Mouse (Mus musculus) thymus, adult 2 months (tissue): ENCODE data around the gene Wiz.

ENCODE experiments used
- CTCF ChIP-seq: fragments of 200-500 bp; IDR thresholded peaks from 2 replicates; pipeline ENCODE4 v1.5.1; 2012; ENCODE audit warnings: mild to moderate bottlenecking, control low read depth, low read length, moderate library complexity, borderline replicate concordance; ENCODE audit not compliant: control insufficient read depth, poor library complexity, insufficient read depth; ENCODE audit errors: extremely low read depth
- POLR2A ChIP-seq: fragments of 200-500 bp; IDR thresholded peaks from 2 replicates; pipeline ENCODE4 v1.6.1; 2012; ENCODE audit warnings: mild to moderate bottlenecking, low read length, control low read depth, moderate library complexity; ENCODE audit not compliant: control insufficient read depth, poor library complexity, insufficient read depth; ENCODE audit errors: extremely low read depth

DNA sequence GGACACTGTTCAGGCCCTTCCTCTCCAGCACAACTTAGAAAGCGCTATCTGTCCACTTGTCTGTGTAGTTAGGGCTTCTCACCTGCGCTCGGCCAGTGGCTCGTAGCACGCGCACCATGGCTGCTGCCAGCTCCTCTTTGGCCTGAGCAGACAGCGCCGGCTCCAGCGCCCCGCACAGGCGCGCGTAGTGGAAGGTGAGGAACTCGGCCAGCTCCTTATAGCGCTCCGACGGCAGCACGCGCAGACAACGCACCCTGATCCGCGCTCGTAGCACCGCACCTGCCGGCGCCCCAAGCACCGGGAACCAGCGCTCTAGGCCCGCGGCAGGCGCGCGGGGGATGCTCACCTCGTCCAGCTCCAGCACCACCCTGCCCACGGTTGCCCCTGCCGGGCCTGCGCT, 7.0 kb upstream of the Wiz start:
- TF ChIP-seq CTCF (no peak), POLR2A (no peak)
